Mouse (Mus musculus) left cerebral cortex, postnatal 25 days (tissue): ENCODE data around the gene Cramp1l. TPM values are rescaled to one million over a fixed set of nuclear protein-coding genes. Genes with fewer than 3 reads are reported as not detected.
"Not testable (repeated sequence)": the region's sequence is repeated elsewhere in the genome, so short reads cannot be mapped to it uniquely, and the experiment has no call there.

Source experiments
- DNase-seq, 2 experiments: peaks; one replicate each; pipeline ENCODE4 v3.0.0; 2022; ENCODE audit warnings: low spot score in 2 of 2, mixed read lengths in 1 of 2
- intact Hi-C: fragments of 180-260 bp; cut with DNase I; formaldehyde crosslinking; loops from one replicate; pipeline ENCODE4 v1.15.1; 2025
- total RNA-seq, 2 experiments: library from RNA; stranded (reverse); gene quantifications; 2 replicates each; pipeline ENCODE4 v1.2.3; 2021

The Cramp1l gene
- total RNA-seq, 2 experiments from 2014 or later, result 25.7 to 26.6 TPM

DNA sequence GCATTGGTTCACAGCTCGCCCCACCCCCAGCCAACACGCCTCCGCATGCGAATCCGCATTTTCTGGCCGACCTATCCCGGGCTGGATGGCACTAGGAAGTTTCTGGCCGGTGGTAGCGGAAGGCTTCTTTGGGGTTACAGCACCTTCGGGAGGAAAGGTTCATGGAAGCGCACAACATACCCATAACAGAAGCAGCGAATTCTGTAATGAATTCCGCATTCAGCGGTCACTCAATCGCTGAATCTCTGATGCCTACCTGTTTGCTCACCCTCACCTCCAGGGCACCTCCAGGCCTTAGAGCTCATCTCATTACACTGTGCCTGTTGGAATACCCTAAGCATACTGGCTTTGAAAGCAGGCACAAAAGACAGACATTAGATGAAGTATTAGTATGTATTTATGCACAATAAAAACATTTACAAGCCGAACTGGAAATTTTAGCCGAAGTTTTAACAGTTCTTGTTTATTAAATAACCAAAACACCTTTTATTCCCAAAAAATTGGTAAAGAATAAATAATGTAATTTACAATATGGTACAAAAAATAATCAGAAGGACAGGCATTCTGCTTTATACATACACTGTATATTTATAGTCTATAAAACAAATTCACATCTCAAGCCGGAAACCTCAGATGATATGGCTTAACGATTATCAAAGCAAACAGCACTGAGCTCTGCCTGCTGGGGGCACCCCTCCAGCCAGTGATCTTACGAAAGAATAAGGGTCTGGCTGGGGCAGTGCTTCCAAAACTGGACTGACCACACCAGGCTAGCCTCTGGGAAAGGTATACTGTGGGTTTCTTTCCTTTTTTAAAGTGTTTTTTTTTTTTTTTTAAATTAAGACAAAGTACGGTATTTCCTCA lies 54.5 kb downstream of the Cramp1l start:
- intact Hi-C loops, result no loop called here
- DNase-seq, result no peak

DNA sequence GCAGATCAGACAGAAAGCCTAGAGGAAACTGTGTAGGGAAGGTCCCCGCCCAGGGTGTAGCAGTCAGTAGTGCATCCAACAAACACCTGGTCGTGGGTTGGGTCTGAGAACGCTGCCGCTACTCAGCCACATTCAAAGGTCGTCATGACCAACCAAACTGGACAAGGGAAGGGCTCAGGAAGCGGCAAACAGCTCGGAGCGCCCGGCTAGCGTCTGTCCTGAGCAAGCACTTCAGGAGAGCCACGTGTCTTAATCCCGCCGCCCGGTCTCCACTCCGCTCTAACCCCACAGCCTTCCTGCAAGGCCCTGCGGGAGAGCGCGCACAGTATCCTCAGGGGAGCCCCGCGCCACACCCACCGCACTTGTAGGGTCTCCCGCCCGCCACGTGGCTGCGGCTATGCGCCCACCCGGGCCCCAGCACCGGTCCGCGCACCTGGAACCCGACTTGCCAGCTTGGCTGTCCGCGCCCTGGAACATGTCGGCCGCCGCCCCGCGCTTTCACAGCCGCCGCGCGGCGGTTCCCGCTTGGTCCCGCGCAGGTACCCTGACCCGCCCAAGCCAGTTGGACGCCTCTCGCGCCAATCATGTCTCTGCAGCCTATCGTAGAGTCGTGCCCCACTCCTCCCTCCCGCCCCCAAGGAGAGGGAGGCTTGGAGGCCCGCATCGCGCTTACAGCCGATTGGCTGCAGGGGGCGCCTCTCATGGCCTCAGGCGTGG lies 55.3 kb downstream of the Cramp1l start, which contains the start of gene Jpt2:
Jpt2 (minus strand) TSS at position 555 of the 717 bp plus-strand sequence.
- DNase-seq, result peak; percentile 96 to 98
- intact Hi-C loops, result no loop called here

DNA sequence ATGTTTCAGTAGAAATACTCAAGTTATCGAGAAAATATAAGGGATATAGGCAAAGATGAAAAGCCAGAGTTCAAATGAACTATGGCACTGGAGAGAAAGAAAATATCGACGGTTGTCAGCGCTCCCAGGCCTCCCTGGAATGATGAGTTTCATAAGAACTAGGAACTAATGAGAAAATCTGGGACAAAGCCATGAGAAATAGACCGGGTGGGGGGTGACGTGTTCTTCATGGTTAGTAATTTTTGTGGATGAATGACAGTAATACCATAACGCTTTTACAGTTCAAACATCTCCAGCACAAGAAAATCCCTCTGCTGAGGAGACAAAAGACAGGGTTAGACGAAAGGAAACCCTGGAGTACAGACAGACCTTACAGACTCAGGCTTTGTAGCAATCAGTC lies 56.2 kb downstream of the Cramp1l start:
- no peak for DNase-seq
- intact Hi-C loops, result no loop called here

DNA sequence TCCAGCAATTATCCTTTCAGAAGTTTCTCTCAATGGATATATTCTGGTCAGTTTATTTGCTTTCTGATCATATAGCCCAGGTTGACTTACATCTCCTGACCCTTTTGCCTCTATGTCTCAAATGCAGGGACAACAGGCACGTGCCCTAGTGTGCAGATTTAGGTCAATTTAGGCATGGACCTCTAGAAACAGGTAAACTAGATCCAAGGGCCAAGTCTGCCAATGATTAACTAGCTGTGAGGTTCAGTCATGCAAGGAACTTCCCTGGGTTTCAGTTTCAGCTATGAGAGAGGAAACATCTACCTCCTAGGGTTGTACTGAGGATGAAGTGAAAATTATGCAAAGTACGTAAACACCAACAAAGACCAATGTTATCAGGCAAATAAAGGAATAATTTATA lies 62.3 kb downstream of the Cramp1l start:
- DNase-seq, result no peak
- intact Hi-C loops, result no loop called here

DNA sequence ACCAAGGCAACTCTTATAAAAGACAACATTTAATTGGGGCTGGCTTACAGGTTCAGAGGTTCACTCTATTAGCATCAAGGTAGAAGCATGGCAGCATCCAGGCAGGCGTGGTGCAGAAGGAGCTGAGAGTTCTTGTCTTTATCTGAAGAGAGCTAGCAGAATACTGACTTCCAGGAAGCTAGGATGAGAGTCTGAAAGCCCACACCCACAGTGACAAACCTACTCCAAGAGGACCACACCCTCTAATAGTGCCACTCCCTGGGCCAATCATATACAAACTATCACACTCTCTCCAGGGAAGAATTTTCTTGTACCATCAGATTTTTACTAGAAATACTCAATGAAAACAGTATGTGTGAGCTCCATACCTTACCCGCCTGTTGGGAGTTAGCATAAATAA lies 64.9 kb downstream of the Cramp1l start:
- intact Hi-C loops, result no loop called here
- DNase-seq, result no peak

DNA sequence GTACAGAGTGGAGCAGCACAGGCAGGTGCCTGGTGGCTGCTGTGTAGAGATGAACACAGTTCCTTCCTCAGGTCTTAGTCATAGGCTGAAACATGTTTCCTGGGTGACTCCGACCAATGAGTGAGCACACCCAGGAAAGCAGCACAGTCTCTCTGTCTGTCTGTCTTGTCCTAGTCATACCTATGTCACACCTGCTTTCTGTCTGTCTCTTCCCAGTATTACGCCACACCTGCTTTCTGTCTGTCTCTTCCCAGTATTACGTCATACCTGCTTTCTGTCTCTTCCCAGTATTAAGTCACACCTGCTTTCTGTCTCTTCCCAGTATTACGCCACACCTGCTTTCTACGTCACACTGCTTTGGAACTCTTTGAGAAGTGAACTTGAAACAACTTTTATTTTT lies 67.4 kb downstream of the Cramp1l start:
- no peak for DNase-seq
- intact Hi-C loops, result no loop called here

DNA sequence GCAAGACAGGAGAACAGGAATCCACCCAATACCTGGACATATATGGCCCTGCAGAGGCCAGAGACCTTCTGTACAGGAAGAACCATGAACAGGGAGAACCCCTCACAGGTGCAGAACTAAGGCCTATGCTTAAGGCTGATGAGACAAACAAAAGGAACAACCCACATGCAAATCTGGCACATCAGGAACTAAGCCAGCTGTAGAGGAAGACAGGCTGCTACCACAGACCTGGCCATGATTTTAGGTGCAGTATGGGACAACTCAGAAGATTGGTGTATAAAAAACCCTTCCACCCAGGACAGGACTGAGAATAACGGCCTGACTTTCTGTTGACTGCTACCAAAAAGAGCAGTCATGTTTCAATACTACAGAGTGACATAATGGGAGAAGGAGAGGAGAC lies 72.0 kb downstream of the Cramp1l start:
- DNase-seq, intact Hi-C loops: not testable (repeated sequence)

DNA sequence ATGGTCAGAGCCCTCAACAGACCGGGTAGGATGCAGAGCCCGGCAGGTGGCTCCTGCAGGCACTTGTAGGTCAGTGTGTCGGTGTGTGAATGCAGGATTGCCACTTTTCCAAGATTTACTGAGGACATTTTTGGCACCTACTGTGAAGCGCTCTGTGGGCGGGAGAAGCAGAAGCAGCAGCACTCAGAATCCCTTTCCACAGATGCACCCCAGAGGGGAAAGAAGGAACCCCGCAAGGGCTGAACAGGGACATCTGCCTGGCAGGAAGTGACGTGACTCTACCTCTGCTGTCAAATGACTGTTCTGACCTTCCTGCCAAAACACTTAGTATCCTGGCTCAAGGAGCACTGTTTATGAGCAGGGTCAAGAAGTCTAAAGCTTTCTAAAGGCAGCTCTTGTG lies 72.6 kb downstream of the Cramp1l start:
- intact Hi-C loops, result no loop called here
- peak; percentile 65 to 92 for DNase-seq

DNA sequence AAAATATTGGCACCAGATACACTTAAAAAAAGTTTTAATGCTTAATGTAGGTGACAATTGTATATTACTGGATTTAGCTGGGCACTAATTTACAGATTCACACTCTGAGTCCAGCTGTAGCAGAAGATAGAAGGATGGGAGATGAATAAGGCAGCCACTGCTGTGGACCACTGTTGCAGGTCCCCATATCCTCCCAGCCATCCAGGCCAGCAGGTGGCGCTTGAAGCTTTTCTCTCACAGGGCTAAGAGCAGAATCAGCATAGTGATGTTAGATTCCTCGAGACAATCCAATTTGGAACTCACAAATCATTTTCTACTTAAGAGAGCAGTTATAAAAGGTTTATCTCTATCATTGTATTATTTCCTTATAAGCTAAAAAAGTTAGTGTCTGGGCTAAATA lies 73.1 kb downstream of the Cramp1l start:
- intact Hi-C loops, result not testable (repeated sequence)
- peak; percentile 42 to 57 for DNase-seq

DNA sequence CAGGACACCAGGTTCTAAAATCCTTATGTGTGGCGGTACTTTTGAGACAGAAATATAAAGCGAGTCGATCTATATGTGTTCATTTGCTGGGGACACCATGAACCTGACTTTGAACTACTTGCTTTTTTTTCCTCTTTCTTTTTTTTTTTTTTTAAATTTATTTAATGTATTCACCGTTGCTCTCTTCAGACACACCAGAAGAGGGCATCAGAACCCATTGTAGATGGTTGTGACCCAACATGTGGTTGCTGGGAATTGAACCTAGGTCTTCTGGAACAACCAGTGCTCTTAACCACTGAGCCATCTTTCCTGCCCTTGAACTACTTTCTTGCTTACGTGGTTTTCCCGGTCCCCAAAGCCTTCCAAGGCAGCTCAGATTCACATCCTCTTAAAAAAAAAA lies 78.3 kb downstream of the Cramp1l start:
- intact Hi-C loops, result loop anchor here (2.0 kb wide), 1 partner anchor 80 kb away; the partner anchor contains the start of gene Ift140

DNA sequence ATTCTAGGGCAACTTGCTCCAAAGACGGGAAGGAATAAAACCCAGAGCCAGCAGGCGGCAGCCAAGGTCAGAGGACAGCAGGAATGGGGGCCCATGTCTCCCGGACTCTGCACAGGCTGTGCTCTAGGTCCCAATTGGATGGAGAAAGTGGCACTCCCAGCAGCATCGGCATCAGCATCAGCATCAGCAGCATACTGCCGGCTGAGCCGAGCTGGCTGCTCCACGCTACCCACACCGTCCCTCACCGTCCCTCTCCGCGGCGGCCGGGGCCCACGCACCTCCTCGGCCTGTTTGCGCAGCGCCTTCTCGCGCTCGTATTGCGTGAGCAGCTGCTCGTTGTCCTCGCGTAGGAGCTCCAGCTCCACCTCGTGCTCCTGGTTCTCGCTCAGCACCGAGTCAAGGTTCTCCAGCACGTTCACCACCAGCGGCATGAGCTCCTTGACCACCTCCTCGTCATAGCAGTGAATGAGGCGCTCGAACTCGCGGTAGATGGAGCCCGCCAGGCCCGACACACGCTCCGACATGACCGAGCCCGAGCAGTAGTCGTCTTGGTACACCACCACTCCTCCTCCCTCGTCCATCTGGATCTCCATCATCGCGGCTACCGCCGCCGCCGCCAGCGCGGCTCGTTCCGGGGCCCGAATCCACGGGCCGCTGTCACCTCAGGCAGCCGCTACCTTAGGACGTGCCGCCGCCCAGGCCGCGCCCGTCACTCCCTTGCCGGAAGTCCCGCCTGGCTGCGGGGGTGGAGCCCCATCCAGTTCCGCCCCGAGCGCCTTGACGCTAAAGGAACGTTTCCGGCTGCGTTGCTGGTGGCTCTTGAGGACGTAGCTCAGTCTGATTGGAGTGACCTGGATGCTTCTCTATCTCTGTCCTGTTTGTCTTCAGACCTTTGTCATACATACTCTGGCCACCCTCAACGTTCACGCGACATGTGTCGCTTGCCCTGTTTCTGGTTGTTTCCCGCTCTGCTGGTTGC lies 79.0 kb downstream of the Cramp1l start, which contains the start of gene Mapk8ip3:
Mapk8ip3 (minus strand) TSS at position 719 of the 979 bp plus-strand sequence.
- intact Hi-C loops, result loop anchor here (2.0 kb wide), 1 partner anchor 80 kb away; the partner anchor contains the start of gene Ift140
- DNase-seq, result peak; percentile 96 to 98

More for the DNA sequence above, 78.3 kb downstream of the Cramp1l start:
- no peak for DNase-seq

DNA sequence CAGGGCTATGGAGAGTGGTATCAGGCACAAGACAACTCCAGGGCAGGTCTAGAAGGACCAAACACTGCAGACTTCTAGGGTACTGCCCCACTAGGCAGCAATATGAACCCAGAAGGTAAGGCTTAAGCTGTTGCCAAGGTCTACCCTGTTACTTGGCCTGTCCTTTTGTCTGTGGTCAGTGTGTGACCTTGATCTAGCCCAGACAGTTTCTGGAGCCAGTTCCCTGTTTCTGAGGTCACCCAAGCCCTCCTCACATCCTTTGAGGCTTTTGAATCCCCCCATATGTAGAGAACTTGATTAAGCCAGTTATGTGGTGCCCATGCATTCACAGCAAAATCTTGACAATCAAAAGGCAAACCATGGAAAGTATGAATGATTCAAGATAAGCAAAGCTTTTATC lies 79.9 kb downstream of the Cramp1l start:
- no peak for DNase-seq
- intact Hi-C loops, result loop anchor here (2.0 kb wide), 1 partner anchor 81 kb away; the partner anchor contains the start of gene Ift140

DNA sequence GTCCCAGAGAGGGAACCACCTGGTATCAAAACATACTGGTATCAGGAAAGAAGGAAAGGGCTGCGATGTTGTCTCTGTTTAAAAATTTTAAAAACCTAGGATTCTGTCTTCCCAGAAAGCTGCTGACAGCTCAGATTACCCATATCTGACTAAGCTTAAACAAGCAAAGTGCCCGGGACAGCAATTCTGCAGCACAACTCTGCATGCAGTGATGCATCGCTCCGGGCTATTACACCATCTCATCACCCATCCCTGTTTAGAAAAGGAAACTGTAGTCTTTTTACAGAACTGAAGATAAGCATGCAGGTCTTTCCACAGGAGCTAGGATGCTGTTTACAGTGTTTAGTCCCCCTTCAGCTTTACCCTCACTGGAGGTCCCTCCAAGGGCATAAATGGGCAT lies 80.7 kb downstream of the Cramp1l start:
- intact Hi-C loops, result no loop called here
- no peak for DNase-seq

DNA sequence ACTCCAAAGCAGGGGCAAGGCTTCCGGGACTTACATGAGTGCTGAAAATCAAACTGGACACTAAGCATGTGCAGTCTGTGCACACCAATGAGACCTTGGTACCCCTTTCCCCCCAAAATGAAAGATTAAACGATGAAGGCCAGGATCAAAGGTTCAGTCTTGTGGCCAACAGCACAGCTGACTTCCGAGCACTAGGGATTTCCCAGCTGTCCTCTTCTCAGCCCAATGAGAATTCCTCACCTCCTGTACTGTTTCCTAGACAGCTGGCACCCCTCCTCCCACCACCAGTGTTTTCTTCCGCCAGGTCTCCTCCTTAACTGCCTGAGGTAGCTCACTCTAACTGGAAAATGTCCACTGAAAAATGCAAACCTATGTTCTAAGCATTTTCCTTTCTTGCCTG lies 82.4 kb downstream of the Cramp1l start:
- intact Hi-C loops, result no loop called here

DNA sequence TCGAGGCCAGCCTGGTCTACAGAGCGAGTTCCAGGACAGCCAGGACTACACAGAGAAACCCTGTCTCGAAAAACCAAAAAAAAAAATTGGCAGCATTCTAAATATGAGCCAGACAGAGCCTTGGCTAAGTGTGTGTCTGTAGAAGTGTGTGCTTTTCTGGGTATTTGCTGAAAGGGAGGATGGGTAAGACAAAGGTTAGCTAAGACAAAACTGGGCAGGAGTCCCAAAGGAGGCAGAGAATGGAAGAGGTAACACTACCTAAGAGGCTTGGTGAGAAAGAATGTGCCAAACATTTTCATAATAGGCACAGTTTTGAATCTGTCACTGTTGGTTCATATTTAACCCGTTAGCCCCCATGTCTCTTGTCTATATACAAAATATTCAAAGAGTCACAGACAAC lies 83.2 kb downstream of the Cramp1l start:
- intact Hi-C loops, result no loop called here
- DNase-seq, result no peak

More for the DNA sequence above, 82.4 kb downstream of the Cramp1l start:
- DNase-seq, result no peak

DNA sequence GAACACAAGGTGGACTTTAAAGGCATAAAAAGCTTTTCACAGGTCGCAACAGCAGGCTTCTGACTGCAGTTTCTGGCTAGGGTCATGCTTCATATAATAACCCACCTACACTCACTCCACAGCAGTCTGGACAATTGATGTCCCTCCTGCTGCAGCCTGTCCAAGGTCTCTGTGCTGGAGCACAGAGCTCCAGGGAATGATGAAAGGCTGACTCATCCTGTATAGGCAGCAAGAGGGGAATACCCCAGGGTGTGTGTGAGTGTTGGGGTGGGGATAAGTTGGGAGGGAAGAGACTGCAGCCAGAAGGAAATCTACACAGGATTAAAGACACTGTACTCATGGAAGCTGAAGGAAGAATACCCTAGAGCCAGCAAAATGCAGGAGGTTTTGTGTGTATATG lies 86.1 kb downstream of the Cramp1l start:
- DNase-seq, result no peak
- intact Hi-C loops, result no loop called here

DNA sequence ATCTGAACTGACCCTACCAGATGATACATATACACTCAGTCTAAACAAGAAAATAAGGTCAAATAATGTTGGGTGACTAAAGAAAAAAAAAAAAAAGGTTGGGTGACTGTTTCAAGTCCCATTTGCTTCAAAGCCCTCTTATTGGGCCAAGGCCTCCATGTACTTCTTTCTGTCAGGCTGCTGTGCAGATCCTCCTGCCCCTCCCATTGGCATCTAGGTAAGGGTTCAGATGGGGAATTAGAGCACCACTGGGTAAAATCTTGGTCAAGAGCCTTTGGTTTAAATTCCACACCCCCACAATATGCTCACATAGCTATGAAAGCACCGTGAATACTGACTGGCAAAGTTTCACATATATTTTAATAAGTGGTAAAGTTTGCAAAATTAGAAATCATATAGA lies 92.3 kb downstream of the Cramp1l start:
- intact Hi-C loops, result no loop called here
- no peak for DNase-seq

DNA sequence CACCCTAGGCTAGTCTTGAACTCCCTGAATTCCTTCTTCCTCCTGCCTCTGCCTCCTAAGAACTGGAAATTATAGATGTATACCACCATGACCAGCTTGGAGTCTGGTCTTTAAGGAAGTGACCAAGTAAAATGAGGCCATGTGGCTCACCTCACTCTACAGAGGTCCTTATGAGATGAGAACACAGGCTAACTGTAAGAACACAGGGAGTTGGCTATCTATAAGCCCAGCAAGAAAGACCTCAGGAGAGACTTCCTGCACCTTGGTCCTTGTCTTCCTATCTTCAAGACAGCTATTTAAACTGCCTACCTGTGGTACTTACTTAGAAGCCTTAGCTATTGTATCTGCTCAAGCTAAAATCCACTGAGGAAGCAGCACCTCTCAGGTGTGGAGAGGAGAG lies 101.6 kb downstream of the Cramp1l start:
- intact Hi-C loops, result no loop called here
- DNase-seq, result no peak
